Mouse (Mus musculus) lung, embryonic 15.5 days (tissue): ENCODE data around the gene Gphn. TPM values are rescaled to one million over a fixed set of nuclear protein-coding genes. Genes with fewer than 3 reads are reported as not detected.
A peak's percentile ranks its signal among the peaks of the same experiment; 100 is the strongest.

Source experiments
- ATAC-seq: fragments of 200-750 bp; cut with Nextera tagmentation; 2 replicates; pipeline ENCODE4 v1.8.0; 2017; ENCODE audit warnings: moderate number of reproducible peaks, borderline replicate concordance; ENCODE audit not compliant: low FRiP score, low TSS enrichment; ENCODE audit errors: extremely low read depth
- H3K27ac ChIP-seq: fragments of 300-500 bp; sonication (generic); 2 replicates; pipeline ENCODE4 v1.5.1; 2015; ENCODE audit warnings: moderate library complexity, mild to moderate bottlenecking, inconsistent platforms
- H3K27me3 ChIP-seq: fragments of 300-500 bp; sonication (generic); 2 replicates; pipeline ENCODE4 v1.6.1; 2015; ENCODE audit warnings: inconsistent platforms
- H3K36me3 ChIP-seq: fragments of 300-500 bp; sonication (generic); 2 replicates; pipeline ENCODE4 v1.6.1; 2015; ENCODE audit warnings: inconsistent platforms
- H3K4me1 ChIP-seq: fragments of 300-500 bp; sonication (generic); 2 replicates; pipeline ENCODE4 v1.6.1; 2015; ENCODE audit warnings: inconsistent platforms
- H3K4me2 ChIP-seq: fragments of 300-500 bp; sonication (generic); 2 replicates; pipeline ENCODE4 v1.6.1; 2015; ENCODE audit warnings: inconsistent platforms, mild to moderate bottlenecking, moderate library complexity
- H3K4me3 ChIP-seq: fragments of 300-500 bp; sonication (generic); 2 replicates; pipeline ENCODE4 v1.5.1; 2015; ENCODE audit warnings: mild to moderate bottlenecking, inconsistent platforms
- H3K9ac ChIP-seq: fragments of 300-500 bp; sonication (generic); 2 replicates; pipeline ENCODE4 v1.6.1; 2015; ENCODE audit warnings: inconsistent platforms
- H3K9me3 ChIP-seq: fragments of 300-500 bp; sonication (generic); 2 replicates; pipeline ENCODE4 v1.6.1; 2016; ENCODE audit warnings: inconsistent platforms
- WGBS: fragments of 180-500 bp; shearing (Covaris S2); methylation state at CpG from one replicate; pipeline ENCODE4 v1.1.7; 2015; 5-methylcytosine and 5-hydroxymethylcytosine counted together
- polyA plus RNA-seq: library from polyadenylated mRNA; unstranded; fragments of >200 nt; fragmentation: Nextera tagmentation; extraction: Ambion mirVana; gene quantifications from 2 replicates; pipeline ENCODE4 v1.2.1, GENCODE M21; 2015

Gphn gene
- polyA plus RNA-seq, 1 experiment from 2014 or later = 14.6 TPM

GRCm38 (mm10) chr12:78659718-78660304 lies 433.6 kb downstream of the Gphn start:
- no peaks in the 10 kb centered on the region for H3K36me3 ChIP-seq
- no peaks in the 10 kb centered on the region for H3K4me1 ChIP-seq
- WGBS = 27% methylated on average over 2 of the region's 2 CpGs
- no peak for ATAC-seq
- H3K9ac ChIP-seq = no peak overlapping the region
- no peaks in the 10 kb centered on the region for H3K9me3 ChIP-seq
- H3K27ac ChIP-seq = no peak overlapping the region
- no peak overlapping the region for H3K4me2 ChIP-seq
- H3K4me3 ChIP-seq = no peak overlapping the region
- no peaks in the 10 kb centered on the region for H3K27me3 ChIP-seq

- Histone ChIP-seq H3K4me3 (no peak overlapping the region), H3K9ac (no peak overlapping the region), H3K27me3 (no peaks in the 10 kb centered on the region), H3K27ac (no peak overlapping the region), H3K36me3 (no peaks in the 10 kb centered on the region), H3K4me2 (no peak overlapping the region), H3K9me3 (no peaks in the 10 kb centered on the region), H3K4me1 (peaks cover 11% of the 10 kb centered on the region)
- WGBS = 81% methylated on average over 5 of the region's 5 CpGs
- ATAC-seq = no peak
Measured at GRCm38 (mm10) chr12:78678101-78678806, 452.1 kb downstream of the Gphn start.

GRCm38 (mm10) chr12:78678807-78679189 lies 452.6 kb downstream of the Gphn start:
- WGBS = 85% methylated on average over 2 of the region's 2 CpGs
- no peak overlapping the region for H3K4me2 ChIP-seq

DNA sequence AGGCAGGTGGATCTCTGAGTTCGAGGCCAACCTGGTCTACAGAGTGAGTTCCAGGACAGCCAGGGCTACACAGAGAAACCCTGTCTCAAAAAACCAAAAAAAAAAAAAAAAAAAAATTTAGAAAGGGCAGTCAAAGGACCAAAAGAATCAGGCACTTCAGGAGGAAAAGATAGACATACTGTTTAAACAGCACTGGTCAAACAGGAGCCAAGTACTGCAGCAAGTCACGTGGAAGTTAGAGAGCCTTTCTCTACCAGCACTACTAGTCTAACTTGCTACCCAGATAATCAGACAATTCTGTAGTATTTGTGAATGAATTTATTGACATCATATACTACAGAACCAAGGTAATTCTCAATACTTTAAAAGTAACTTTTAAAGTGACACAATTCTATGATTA lies 454.9 kb downstream of the Gphn start:
- Histone ChIP-seq H3K9ac (no peak overlapping the region), H3K27ac (peak overlapping the region; percentile 2; the same call in 1 of the 2 replicates), H3K27me3 (no peaks in the 10 kb centered on the region), H3K36me3 (no peaks in the 10 kb centered on the region), H3K4me1 (peaks cover 11% of the 10 kb centered on the region), H3K9me3 (no peaks in the 10 kb centered on the region), H3K4me3 (no peak overlapping the region), H3K4me2 (no peak overlapping the region)
- ATAC-seq = peak; percentile 73; the same call in 1 of the 2 replicates
- WGBS = 57% methylated on average over 2 of the region's 2 CpGs

More at GRCm38 (mm10) chr12:78678807-78679189, 452.6 kb downstream of the Gphn start:
- Histone ChIP-seq H3K4me1 (peaks cover 11% of the 10 kb centered on the region), H3K36me3 (no peaks in the 10 kb centered on the region), H3K9ac (no peak overlapping the region), H3K9me3 (no peaks in the 10 kb centered on the region), H3K27me3 (no peaks in the 10 kb centered on the region), H3K4me3 (no peak overlapping the region), H3K27ac (no peak overlapping the region)
- ATAC-seq = no peak

GRCm38 (mm10) chr12:78682279-78682678 lies 456.1 kb downstream of the Gphn start:
- H3K9me3 ChIP-seq = no peaks in the 10 kb centered on the region
- H3K36me3 ChIP-seq = no peaks in the 10 kb centered on the region
- peaks cover 11% of the 10 kb centered on the region for H3K4me1 ChIP-seq
- H3K4me2 ChIP-seq = no peak overlapping the region
- WGBS = 31% methylated on average over 4 of the region's 4 CpGs
- H3K27ac ChIP-seq = no peak overlapping the region
- ATAC-seq = no peak
- H3K27me3 ChIP-seq = no peaks in the 10 kb centered on the region
- H3K4me3 ChIP-seq = no peak overlapping the region
- H3K9ac ChIP-seq = no peak overlapping the region

GRCm38 (mm10) chr12:78685669-78686215 lies 459.6 kb downstream of the Gphn start:
- no peaks in the 10 kb centered on the region for H3K36me3 ChIP-seq
- no peak overlapping the region for H3K4me2 ChIP-seq
- H3K4me1 ChIP-seq = peaks cover 11% of the 10 kb centered on the region
- no peaks in the 10 kb centered on the region for H3K9me3 ChIP-seq
- H3K4me3 ChIP-seq = no peak overlapping the region
- no peak overlapping the region for H3K9ac ChIP-seq
- ATAC-seq = no peak
- H3K27ac ChIP-seq = no peak overlapping the region
- WGBS = 35% methylated on average over 1 of the region's 1 CpGs
- no peaks in the 10 kb centered on the region for H3K27me3 ChIP-seq

DNA sequence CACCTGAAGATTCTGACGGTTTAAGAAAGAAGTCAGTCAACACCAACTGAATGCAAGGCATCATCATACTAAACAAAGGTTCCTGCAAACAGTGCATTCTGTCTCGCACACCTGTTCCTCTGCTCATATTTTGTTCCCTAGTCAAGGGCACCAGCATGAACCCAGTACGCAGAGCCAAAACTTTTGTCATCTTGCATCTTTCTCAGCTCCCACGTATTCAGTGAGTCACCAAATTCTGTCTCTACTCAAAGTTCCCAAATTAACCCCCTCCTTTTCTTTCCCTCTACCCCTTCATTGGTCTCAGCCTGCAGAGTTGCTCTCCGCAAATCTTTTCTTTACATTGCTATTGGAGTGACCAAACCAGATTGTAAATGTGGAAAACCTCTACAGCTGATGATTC lies 462.7 kb downstream of the Gphn start:
- H3K4me2 ChIP-seq = no peak overlapping the region
- ATAC-seq = no peak
- 76% methylated on average over 5 of the region's 5 CpGs for WGBS

DNA sequence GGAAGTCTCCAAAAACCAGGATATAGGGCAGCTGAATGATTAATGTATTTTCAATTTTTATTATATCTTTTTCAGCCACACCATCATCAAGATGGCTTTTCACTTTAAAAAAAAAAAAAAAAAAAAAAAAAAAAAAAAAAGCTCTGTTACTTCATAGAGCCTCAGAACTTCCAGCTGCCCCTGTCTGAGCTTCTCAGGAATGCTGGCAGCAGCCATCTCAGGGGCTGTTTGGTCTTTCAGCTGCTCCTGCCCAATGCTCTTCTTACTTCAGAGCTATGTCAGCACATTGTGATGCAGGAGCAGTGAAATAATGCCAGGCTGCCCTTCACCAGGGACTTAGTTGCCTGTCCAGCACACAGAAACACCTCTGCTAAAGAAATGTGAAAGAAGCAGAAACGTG lies 465.1 kb downstream of the Gphn start, which contains the start of gene Fam71d:
Gene Fam71d, plus strand, starts transcription at position 211 of the 400 bp plus-strand sequence.
- Histone ChIP-seq H3K27me3 (no peaks in the 10 kb centered on the region), H3K4me3 (no peak within 1 kb of the TSS), H3K36me3 (no peaks in the 10 kb centered on the region), H3K9me3 (no peaks in the 10 kb centered on the region), H3K27ac (no peak within 1 kb of the TSS), H3K9ac (no peak within 1 kb of the TSS), H3K4me2 (no peak within 1 kb of the TSS), H3K4me1 (no peaks in the 10 kb centered on the region)
- 69% methylated on average over 1 of the region's 1 CpGs for WGBS
- ATAC-seq = no peak

More for the DNA sequence above, 462.7 kb downstream of the Gphn start:
- Histone ChIP-seq H3K4me1 (no peaks in the 10 kb centered on the region), H3K36me3 (no peaks in the 10 kb centered on the region), H3K4me3 (no peak overlapping the region), H3K27me3 (no peaks in the 10 kb centered on the region), H3K27ac (no peak overlapping the region), H3K9me3 (no peaks in the 10 kb centered on the region), H3K9ac (no peak overlapping the region)

- Histone ChIP-seq H3K4me2 (no peak overlapping the region), H3K9me3 (no peaks in the 10 kb centered on the region), H3K27me3 (no peaks in the 10 kb centered on the region), H3K36me3 (no peaks in the 10 kb centered on the region), H3K4me1 (no peaks in the 10 kb centered on the region), H3K27ac (no peak overlapping the region), H3K4me3 (no peak overlapping the region), H3K9ac (no peak overlapping the region)
- WGBS = 90% methylated on average over 2 of the region's 2 CpGs
- ATAC-seq = no peak
Measured at GRCm38 (mm10) chr12:78693281-78693680, 467.1 kb downstream of the Gphn start.

DNA sequence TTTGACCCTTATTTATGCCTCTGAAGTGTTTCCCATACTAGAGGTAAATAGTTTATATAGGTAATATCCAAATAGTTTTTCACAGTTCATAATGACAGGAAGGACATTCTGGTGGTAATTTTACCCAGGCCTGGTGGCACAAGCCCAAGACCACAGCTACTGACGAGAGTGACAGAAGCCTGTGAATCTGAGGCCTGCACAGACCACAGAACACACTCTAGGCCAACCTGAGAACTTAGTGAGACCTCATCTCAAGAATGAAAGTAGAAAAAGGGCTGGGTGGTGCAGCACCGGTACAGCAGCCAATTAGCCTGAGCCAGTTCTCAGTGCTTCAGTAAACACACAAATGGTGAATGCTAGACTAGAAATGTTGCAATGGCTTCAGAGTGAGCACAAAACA lies 491.6 kb downstream of the Gphn start:
- Histone ChIP-seq H3K27me3 (no peaks in the 10 kb centered on the region), H3K4me1 (no peaks in the 10 kb centered on the region), H3K9ac (no peak overlapping the region), H3K4me2 (no peak overlapping the region), H3K9me3 (no peaks in the 10 kb centered on the region), H3K36me3 (no peaks in the 10 kb centered on the region), H3K4me3 (no peak overlapping the region), H3K27ac (no peak overlapping the region)
- WGBS = 69% methylated on average over 2 of the region's 2 CpGs
- ATAC-seq = no peak

DNA sequence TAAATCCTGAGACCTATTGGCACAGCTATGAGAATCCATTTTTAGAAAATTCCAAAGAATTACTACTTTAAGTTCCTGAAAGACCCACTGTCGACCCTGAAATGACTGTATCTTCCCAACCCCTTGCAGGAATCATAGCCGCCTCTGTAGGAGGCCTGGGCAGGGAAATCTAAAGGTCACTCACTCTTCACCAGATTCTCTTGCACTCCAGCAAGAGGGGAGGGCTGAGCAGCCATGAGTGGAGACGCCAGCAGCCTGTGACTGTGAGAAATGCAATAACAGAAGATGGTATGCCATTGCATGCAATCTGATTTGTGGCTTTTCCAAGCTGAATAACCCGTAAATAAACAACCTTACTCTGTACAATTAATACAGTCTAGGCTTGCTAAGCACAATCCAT lies 501.5 kb downstream of the Gphn start:
- H3K4me3 ChIP-seq = no peak overlapping the region
- no peak overlapping the region for H3K27ac ChIP-seq
- H3K36me3 ChIP-seq = no peaks in the 10 kb centered on the region
- no peaks in the 10 kb centered on the region for H3K4me1 ChIP-seq
- WGBS = 41% methylated on average over 4 of the region's 4 CpGs
- H3K27me3 ChIP-seq = no peaks in the 10 kb centered on the region
- H3K9me3 ChIP-seq = no peaks in the 10 kb centered on the region
- no peak overlapping the region for H3K4me2 ChIP-seq
- ATAC-seq = no peak
- no peak overlapping the region for H3K9ac ChIP-seq
